In genomic region chr13:23450398-23450797, GRCm38 (mm10) we compare ENCODE assay signal across 8 mouse cellular contexts. TPM values are rescaled to one million over a fixed set of nuclear protein-coding genes. Genes with fewer than 3 reads are reported as not detected.
DNase-seq lines count a peak whose midpoint lies in the region; ATAC-seq lines count a peak whose summit lies in the region.

No protein-coding gene starts in this region.

- DNase-seq in NIH3T3 (ENCODE audit: low read depth) = peak; percentile 87
- peak; percentile 90 to 92 for DNase-seq in cerebellum, postnatal 14 days
- peak; percentile 64 to 92 for DNase-seq in frontal cortex, postnatal 14 days (ENCODE audit: low spot score in 2 of 2)
- peak; percentile 99 for DNase-seq in hindbrain, embryonic 14.5 days (ENCODE audit: low spot score)
- DNase-seq in layer of hippocampus, postnatal 36 days = peak; percentile 89 to 92
- peak; percentile 88 for DNase-seq in lung, postnatal 14 days
- peak; percentile 97 for DNase-seq in retina, embryonic 14.5 days (ENCODE audit: low spot score)
- DNase-seq in thymus, postnatal 36 days = peak; percentile 84 to 87

- ATAC-seq in hindbrain, embryonic 14.5 days (ENCODE audit: low FRiP score) = peak; percentile 41

- WGBS in hindbrain, embryonic 14.5 days = under 1% methylated on average over 15 of the region's 15 CpGs

- H3K4me3 ChIP-seq in hindbrain, embryonic 14.5 days (replicated peaks; ENCODE audit: low read length) = peak overlapping the region; percentile 58

- H3K9ac ChIP-seq in hindbrain, embryonic 14.5 days = peak overlapping the region; percentile 69

- H3K4me2 ChIP-seq in hindbrain, embryonic 14.5 days (replicated peaks) = peak overlapping the region; percentile 80

- no peaks in the 10 kb centered on the region for H3K9me3 ChIP-seq in hindbrain, embryonic 14.5 days (ENCODE audit: control insufficient read depth, low read length)

- peak overlapping the region; percentile 62; the same call in 1 of the 2 replicates for H3K27ac ChIP-seq in hindbrain, embryonic 14.5 days

- no peaks in the 10 kb centered on the region for H3K36me3 ChIP-seq in hindbrain, embryonic 14.5 days (replicated peaks; ENCODE audit: control insufficient read depth, insufficient read depth)

- no peaks in the 10 kb centered on the region for H3K27me3 ChIP-seq in hindbrain, embryonic 14.5 days (ENCODE audit: control insufficient read depth, insufficient read depth, low read length)

- no peaks in the 10 kb centered on the region for H3K4me1 ChIP-seq in hindbrain, embryonic 14.5 days (replicated peaks; ENCODE audit: control insufficient read depth, insufficient read depth, low read length)

RNA-seq across cellular contexts. Expression of gene Btn1a1, which starts 15.3 kb away (rescaled TPM):
- polyA plus RNA-seq in hindbrain, embryonic 14.5 days (2014; fragmentation: Nextera tagmentation; extraction: Ambion mirVana) = 0.05 TPM in 1 of 2 replicates, not detected in the other
- total RNA-seq in layer of hippocampus, postnatal 36 days (2021) = not detected

RNA-seq across cellular contexts. Expression of gene Abt1, which starts 26.7 kb away (rescaled TPM):
- 8.5 and 8.9 TPM in 2 replicates for polyA plus RNA-seq in hindbrain, embryonic 14.5 days (2014; fragmentation: Nextera tagmentation; extraction: Ambion mirVana)
- total RNA-seq in layer of hippocampus, postnatal 36 days (2021) = 1 to 10 TPM; 7.9 to 8.7 TPM

RNA-seq across cellular contexts. Expression of gene Btn2a2, which starts 38.3 kb away (rescaled TPM):
- 0.21 TPM in 1 of 2 replicates, not detected in the other for polyA plus RNA-seq in hindbrain, embryonic 14.5 days (2014; fragmentation: Nextera tagmentation; extraction: Ambion mirVana)
- under 1 TPM; 0.51 to 0.80 TPM for total RNA-seq in layer of hippocampus, postnatal 36 days (2021)

Comparison
In these comparisons a context has a peak if more than half of its experiments do, and no peak if none do; other contexts are left out.
1. Peak in every context shown above with its lines: DNase-seq, ATAC-seq, H3K4me3 ChIP-seq and H3K27ac ChIP-seq.